Mouse (Mus musculus) inflammation-experienced regulatory T-cells, adult 6 months (primary cell): Measurements from ENCODE around the gene Ccdc57. TPM values are rescaled to one million over a fixed set of nuclear protein-coding genes. Genes with fewer than 3 reads are reported as not detected.
A peak's percentile ranks its signal among the peaks of the same experiment; 100 is the strongest.
"Not testable (repeated sequence)": the region's sequence is repeated elsewhere in the genome, so short reads cannot be mapped to it uniquely, and the experiment has no call there.

ENCODE experiments used
- ATAC-seq: one replicate; pipeline ENCODE4 v1.8.0; 2017
- polyA plus RNA-seq, 3 experiments: library from polyadenylated mRNA; unstranded; fragments of 100-300 nt; shearing (Covaris generic); gene quantifications; one replicate each; pipeline ENCODE4 v1.2.1; 2017

Gene Ccdc57
- polyA plus RNA-seq, 3 experiments from 2014 or later: 0.35 to 0.45 (median 0.42) TPM

DNA sequence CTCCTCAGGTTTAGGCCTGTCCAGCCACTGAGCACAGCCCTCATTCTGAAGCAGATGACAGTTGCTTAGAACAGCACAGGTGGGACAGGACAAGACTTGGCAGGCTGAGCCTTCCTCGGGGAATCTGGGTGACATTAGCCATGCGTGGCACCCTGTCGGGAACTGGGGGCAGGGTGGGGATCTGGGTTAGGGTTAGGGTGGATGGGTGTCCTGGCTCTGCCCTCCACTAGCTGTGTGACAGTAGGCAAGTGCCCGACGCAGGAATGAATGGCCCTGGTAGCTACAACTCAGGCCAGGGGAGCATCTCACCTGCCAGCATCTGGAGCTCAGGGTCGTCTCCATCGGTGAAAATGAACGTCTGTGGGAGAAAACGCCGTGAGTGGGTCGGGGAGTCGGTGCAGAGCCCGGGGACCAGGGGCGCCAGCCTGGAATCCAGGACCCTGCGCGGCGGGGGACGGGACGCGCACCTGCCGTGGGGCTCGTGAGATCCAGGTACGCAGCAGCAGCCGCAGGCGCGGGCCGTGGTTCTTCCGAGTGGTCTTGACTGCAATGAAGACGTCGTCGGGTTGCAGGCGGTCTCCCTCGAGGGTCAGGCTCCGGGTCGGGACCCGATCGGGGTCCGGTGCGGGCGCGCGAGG, 149.1 kb downstream of the Ccdc57 start:
- ATAC-seq: peak; percentile 19

DNA sequence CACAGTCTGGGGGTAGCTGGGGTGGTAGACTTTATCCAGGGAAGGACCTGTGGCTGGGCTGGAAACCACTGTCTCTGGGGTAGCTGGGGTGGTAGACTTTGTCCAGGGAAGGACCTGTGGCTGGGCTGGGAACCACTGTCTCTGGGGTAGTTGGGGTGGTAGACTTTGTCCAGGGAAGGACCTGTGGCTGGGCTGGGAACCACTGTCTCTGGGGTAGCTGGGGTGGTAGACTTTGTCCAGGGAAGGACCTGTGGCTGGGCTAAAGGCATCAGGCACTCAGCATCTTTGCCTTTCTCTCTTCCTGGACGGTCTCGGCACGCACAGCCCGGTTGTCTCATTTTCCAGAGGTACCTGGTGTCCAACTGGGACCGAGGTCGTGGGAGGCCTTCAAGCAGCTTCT, 151.3 kb downstream of the Ccdc57 start:
- not testable (repeated sequence) for ATAC-seq

DNA sequence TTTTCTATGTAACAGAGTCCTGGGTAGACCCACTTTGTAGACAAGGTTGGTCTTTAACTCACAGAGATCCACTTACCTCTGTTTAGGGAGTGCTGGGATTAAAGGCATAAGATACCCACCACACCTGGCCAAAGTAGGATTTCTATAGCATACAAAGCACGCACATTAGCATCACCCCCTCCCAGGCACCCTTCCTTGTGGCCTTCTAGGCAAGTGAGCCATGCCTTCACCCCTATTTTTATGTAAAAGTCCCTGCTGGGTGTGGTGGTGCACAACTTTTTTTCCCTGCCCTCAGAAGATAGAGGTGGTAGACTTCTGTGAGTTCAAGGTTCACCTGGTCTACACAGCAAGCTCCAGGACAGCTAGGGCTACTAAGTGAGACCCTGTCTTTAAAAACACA, 152.8 kb downstream of the Ccdc57 start:
- ATAC-seq: no peak

DNA sequence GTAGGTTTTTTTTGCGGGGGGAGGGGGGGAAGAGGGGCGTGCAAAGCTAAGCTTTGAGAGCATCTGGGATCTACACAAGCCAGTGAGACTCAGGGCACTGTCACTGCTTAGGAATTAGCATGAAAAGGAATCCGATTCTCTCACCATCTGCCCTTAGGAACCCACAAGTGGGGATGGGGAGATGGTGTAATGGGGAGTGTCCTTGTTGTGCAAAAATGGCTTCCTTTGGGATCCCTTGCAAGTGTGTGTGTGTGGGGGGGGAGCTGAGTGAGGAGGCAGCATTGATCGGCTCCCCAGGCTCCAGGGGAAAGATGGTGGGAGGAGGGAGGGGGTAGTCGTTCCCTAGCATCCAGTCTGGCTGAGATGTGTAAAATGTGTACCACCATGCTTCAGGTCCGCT, 155.5 kb downstream of the Ccdc57 start:
- ATAC-seq: no peak

Other genes with a start within 250 kb of the Ccdc57 start
- gene Cenpx, start 219.1 kb downstream of the Ccdc57 start, polyA plus RNA-seq: 100 to 1,000 TPM; 154 to 181 (median 169) TPM
- gene Lrrc45, start 218.9 kb downstream of the Ccdc57 start, polyA plus RNA-seq: 10 to 100 TPM; 19.4 to 39.4 (median 20.8) TPM
- gene Rac3, start 211.4 kb downstream of the Ccdc57 start, polyA plus RNA-seq: not detected
- 10 to 100 TPM; 20.5 to 29.7 (median 26.5) TPM for gene Dcxr, start 205.6 kb downstream of the Ccdc57 start, polyA plus RNA-seq
- not detected for gene Cbr2, start 200.8 kb downstream of the Ccdc57 start, polyA plus RNA-seq
- 10 to 100 TPM; 24.1 to 64.8 (median 62.8) TPM for gene Hmga1b, start 170.1 kb downstream of the Ccdc57 start, polyA plus RNA-seq
- gene Rfng, start 148.7 kb downstream of the Ccdc57 start, polyA plus RNA-seq: 1 to 10 TPM; 3.5 to 4.4 (median 3.7) TPM
- 100 to 1,000 TPM; 121 to 154 (median 127) TPM for gene Gps1, start 148.6 kb downstream of the Ccdc57 start, polyA plus RNA-seq
- gene Dus1l, start 136.5 kb downstream of the Ccdc57 start, polyA plus RNA-seq: 10 to 100 TPM; 30.4 to 34.4 (median 34.3) TPM
- 10 to 100 TPM; 22.7 to 31.3 (median 29.4) TPM for gene Fasn, start 108.3 kb downstream of the Ccdc57 start, polyA plus RNA-seq
- gene Slc16a3, start 15.6 kb upstream of the Ccdc57 start, polyA plus RNA-seq: 1 to 10 TPM; 2.9 to 4.0 (median 3.4) TPM
- 10 to 100 TPM; 56.0 to 64.3 (median 61.4) TPM for gene Csnk1d, start 58.5 kb upstream of the Ccdc57 start, polyA plus RNA-seq
- 100 to 1,000 TPM in 1 of 3 experiments, 10 to 100 TPM in 2; 51.7 to 149 (median 51.9) TPM for gene Cd7, start 106.5 kb upstream of the Ccdc57 start, polyA plus RNA-seq
- not detected for gene Sectm1b, start 130.7 kb upstream of the Ccdc57 start, polyA plus RNA-seq
- gene Sectm1a, start 148.3 kb upstream of the Ccdc57 start, polyA plus RNA-seq: not detected
- gene Tex19.2, start 185.8 kb upstream of the Ccdc57 start, polyA plus RNA-seq: not detected
- gene Tex19.1, start 213.3 kb upstream of the Ccdc57 start, polyA plus RNA-seq: not detected
- gene Uts2r, start 227.4 kb upstream of the Ccdc57 start, polyA plus RNA-seq: not detected